Mouse (Mus musculus) ES-E14 (cell line): ENCODE results near the gene Serhl.

ENCODE experiments used
- CHD2 ChIP-seq: IDR thresholded peaks from 2 replicates; pipeline ENCODE4 v1.6.1; 2014; ENCODE audit warnings: mild to moderate bottlenecking, low read depth, low read length, inconsistent platforms
- HCFC1 ChIP-seq: IDR thresholded peaks from 2 replicates; pipeline ENCODE4 v1.6.1; 2012; ENCODE audit warnings: low read length, inconsistent platforms, borderline replicate concordance; ENCODE audit not compliant: insufficient read depth
- MAFK ChIP-seq: IDR thresholded peaks from 2 replicates; pipeline ENCODE4 v1.6.1; 2014; ENCODE audit warnings: mild to moderate bottlenecking, low read depth, low read length, inconsistent platforms; ENCODE audit not compliant: insufficient read depth
- ZC3H11A ChIP-seq: IDR thresholded peaks from 2 replicates; pipeline ENCODE4 v1.6.1; 2012; ENCODE audit warnings: low read depth, mild to moderate bottlenecking, inconsistent platforms, low read length, borderline replicate concordance
- ZNF384 ChIP-seq: IDR thresholded peaks from 2 replicates; pipeline ENCODE4 v1.6.1; 2012; ENCODE audit warnings: low read depth, low read length, inconsistent platforms

DNA sequence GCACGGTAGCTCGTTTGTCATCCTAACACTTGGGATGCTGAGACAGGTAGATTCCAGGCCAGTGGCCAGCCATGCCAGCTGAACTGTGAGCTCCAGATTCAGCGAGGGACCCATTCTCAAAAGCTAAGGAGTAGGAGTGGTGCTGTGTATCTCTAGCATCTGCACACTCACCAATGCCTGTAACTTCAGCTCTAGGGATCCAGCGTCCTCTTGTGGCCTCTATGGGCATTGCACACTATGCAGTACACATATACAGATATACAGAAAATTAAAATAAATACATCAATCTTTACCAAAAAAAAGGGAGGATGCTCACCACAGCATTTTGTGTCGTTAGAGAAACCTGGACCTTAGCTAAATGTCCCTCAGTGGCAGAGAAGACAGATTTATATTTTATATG is 17.6 kb upstream of the Serhl start:
- TF ChIP-seq CHD2: no peak
- no peak for TF ChIP-seq ZNF384
- no peak for TF ChIP-seq MAFK
- no peak for TF ChIP-seq HCFC1
- TF ChIP-seq ZC3H11A: peak; percentile 55
